ENCODE assay signal across 26 mouse cellular contexts in genomic region chr10:109490765-109491164, GRCm38 (mm10).
"Had no signal": no experiment of that assay in that cellular context is flagged by ENCODE, and none has a peak within 500 bp of the region (broad histone marks: within the 10 kb centered on the region; RNA-seq: fewer than 3 reads in every experiment).

No protein-coding gene starts in this region.

- H3K4me1 ChIP-seq: heart, embryonic 10.5 days; heart, embryonic 12.5 days; hindbrain, embryonic 10.5 days; hindbrain, embryonic 12.5 days; intestine, embryonic 15.5 days; limb, embryonic 10.5 days; limb, embryonic 12.5 days; liver, embryonic 13.5 days had no signal

- H3K27me3 ChIP-seq: heart, embryonic 12.5 days; hindbrain, embryonic 12.5 days; intestine, embryonic 15.5 days; limb, embryonic 12.5 days; liver, embryonic 13.5 days had no signal

- H3K27ac ChIP-seq: gastrocnemius, adult 2 months; heart, embryonic 10.5 days; hindbrain, embryonic 10.5 days; hindbrain, embryonic 12.5 days; hindbrain, embryonic 14.5 days; intestine, embryonic 15.5 days; layer of hippocampus, adult 2 months; limb, embryonic 10.5 days; limb, embryonic 12.5 days; liver, embryonic 13.5 days had no signal

- H3K4me2 ChIP-seq: heart, embryonic 12.5 days; hindbrain, embryonic 12.5 days; hindbrain, embryonic 14.5 days; intestine, embryonic 15.5 days; limb, embryonic 12.5 days; liver, embryonic 11.5 days; liver, embryonic 13.5 days had no signal

- H3K4me3 ChIP-seq: gastrocnemius, adult 2 months; heart, embryonic 10.5 days; heart, embryonic 12.5 days; hindbrain, embryonic 10.5 days; hindbrain, embryonic 12.5 days; intestine, embryonic 15.5 days; layer of hippocampus, adult 2 months; limb, embryonic 10.5 days; limb, embryonic 12.5 days; liver, embryonic 13.5 days had no signal

- H3K9me3 ChIP-seq: heart, embryonic 10.5 days; heart, embryonic 12.5 days; hindbrain, embryonic 10.5 days; hindbrain, embryonic 12.5 days; intestine, embryonic 15.5 days; limb, embryonic 10.5 days; limb, embryonic 12.5 days; liver, embryonic 13.5 days had no signal

- H3K9ac ChIP-seq: heart, embryonic 12.5 days; hindbrain, embryonic 12.5 days; hindbrain, embryonic 14.5 days; intestine, embryonic 15.5 days; limb, embryonic 12.5 days; liver, embryonic 13.5 days had no signal

- ATAC-seq: hindbrain, embryonic 16.5 days; inflammation-experienced regulatory T-cells, adult 6 months; intestine, embryonic 15.5 days; intestine, postnatal 0 days had no signal

- DNase-seq: gastrocnemius, adult 2 months; gastrocnemius, postnatal 10 days; gastrocnemius, postnatal 25 days; heart, adult 18-20 months; heart, postnatal 10 days; heart, postnatal 4 days; kidney, adult 18-20 months; kidney, adult 8-10 months; kidney, postnatal 10 days; kidney, postnatal 25 days; kidney, postnatal 4 days; liver; liver, embryonic 13.5 days had no signal

- H3K36me3 ChIP-seq: heart, embryonic 10.5 days; heart, embryonic 12.5 days; hindbrain, embryonic 10.5 days; hindbrain, embryonic 12.5 days; intestine, embryonic 15.5 days; limb, embryonic 10.5 days; limb, embryonic 12.5 days; liver, embryonic 13.5 days had no signal
